Mouse (Mus musculus): ENCODE data around the gene Mybpc2.
A peak's percentile ranks its signal among the peaks of the same experiment; 100 is the strongest.

- no peak for TF ChIP-seq CTCF (IDR thresholded peaks at IDR 0.05; ENCODE audit: borderline replicate concordance, extremely low read depth, insufficient read depth, insufficient read length)
- peak; percentile 37; the same call in 1 of the 2 replicates for TF ChIP-seq POLR2A (IDR thresholded peaks at IDR 0.05; ENCODE audit: borderline replicate concordance, extremely low read depth, insufficient read depth, insufficient read length, poor library complexity, severe bottlenecking)
Measured at GRCm38 (mm10) chr7:44467811-44468411, 56.5 kb downstream of the Mybpc2 start, which contains the start of gene Josd2.
